Mouse (Mus musculus) intestine, embryonic 15.5 days (tissue): Measurements from ENCODE around the gene Cpa5. TPM values are rescaled to one million over a fixed set of nuclear protein-coding genes. Genes with fewer than 3 reads are reported as not detected.

Experiments used
- ATAC-seq: fragments of 200-750 bp; cut with Nextera tagmentation; 2 replicates; pipeline ENCODE4 v1.8.0; 2017; ENCODE audit warnings: moderate TSS enrichment, moderate library complexity
- H3K27ac ChIP-seq: fragments of 300-500 bp; sonication (generic); 2 replicates; pipeline ENCODE4 v1.5.1; 2015; ENCODE audit warnings: mild to moderate bottlenecking, inconsistent platforms
- H3K27me3 ChIP-seq: fragments of 300-500 bp; sonication (generic); replicated peaks from 2 replicates; pipeline ENCODE4 v1.6.1; 2015; ENCODE audit warnings: inconsistent platforms
- H3K36me3 ChIP-seq: fragments of 300-500 bp; sonication (generic); 2 replicates; pipeline ENCODE4 v1.6.1; 2015; ENCODE audit warnings: inconsistent platforms
- H3K4me1 ChIP-seq: fragments of 300-500 bp; sonication (generic); replicated peaks from 2 replicates; pipeline ENCODE4 v1.6.1; 2015; ENCODE audit warnings: inconsistent platforms
- H3K4me2 ChIP-seq: fragments of 300-500 bp; sonication (generic); replicated peaks from 2 replicates; pipeline ENCODE4 v1.6.1; 2015; ENCODE audit warnings: mild to moderate bottlenecking, inconsistent platforms
- H3K4me3 ChIP-seq: fragments of 300-500 bp; sonication (generic); replicated peaks from 2 replicates; pipeline ENCODE4 v1.5.1; 2015; ENCODE audit warnings: inconsistent platforms
- H3K9ac ChIP-seq: fragments of 300-500 bp; sonication (generic); 2 replicates; pipeline ENCODE4 v1.6.1; 2015; ENCODE audit warnings: inconsistent platforms
- H3K9me3 ChIP-seq: fragments of 300-500 bp; sonication (generic); 2 replicates; pipeline ENCODE4 v1.6.1; 2016; ENCODE audit warnings: inconsistent platforms
- WGBS: fragments of 180-500 bp; shearing (Covaris S2); methylation state at CpG from one replicate; pipeline ENCODE4 v1.1.7; 2015; 5-methylcytosine and 5-hydroxymethylcytosine counted together
- polyA plus RNA-seq: library from polyadenylated mRNA; unstranded; fragments of >200 nt; fragmentation: Nextera tagmentation; extraction: Ambion mirVana; gene quantifications from 2 replicates; pipeline ENCODE4 v1.2.1, GENCODE M21; 2015

Cpa5 gene
- polyA plus RNA-seq, 1 experiment from 2014 or later, result 0.25 TPM

DNA sequence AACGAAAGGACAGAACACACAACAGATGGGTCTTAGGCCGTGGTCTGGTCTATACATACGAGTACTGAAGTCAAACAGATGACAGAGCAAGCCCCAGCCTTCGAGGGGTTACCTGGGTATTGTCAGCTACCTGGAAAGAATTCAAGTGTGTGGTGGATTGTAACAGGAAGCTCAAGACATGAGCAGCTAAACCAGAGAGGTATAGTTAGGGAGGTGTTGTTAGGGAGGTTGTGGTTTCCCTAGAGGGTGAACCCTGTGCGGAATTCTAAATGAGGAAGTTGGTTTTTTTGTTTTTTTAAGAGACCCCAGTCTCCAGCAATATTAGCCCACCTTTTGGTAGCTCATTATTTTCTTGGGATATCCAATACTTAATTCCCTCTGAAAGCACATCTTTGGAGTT is 5.1 kb upstream of the Cpa5 start:
- 72% methylated on average over 5 of the region's 5 CpGs for WGBS
- Histone ChIP-seq H3K4me1 (no peaks in the 10 kb centered on the region), H3K27ac (no peak overlapping the region), H3K4me3 (no peak overlapping the region), H3K4me2 (no peak overlapping the region), H3K27me3 (no peaks in the 10 kb centered on the region), H3K9me3 (no peaks in the 10 kb centered on the region), H3K36me3 (no peaks in the 10 kb centered on the region), H3K9ac (no peak overlapping the region)
- no peak for ATAC-seq

DNA sequence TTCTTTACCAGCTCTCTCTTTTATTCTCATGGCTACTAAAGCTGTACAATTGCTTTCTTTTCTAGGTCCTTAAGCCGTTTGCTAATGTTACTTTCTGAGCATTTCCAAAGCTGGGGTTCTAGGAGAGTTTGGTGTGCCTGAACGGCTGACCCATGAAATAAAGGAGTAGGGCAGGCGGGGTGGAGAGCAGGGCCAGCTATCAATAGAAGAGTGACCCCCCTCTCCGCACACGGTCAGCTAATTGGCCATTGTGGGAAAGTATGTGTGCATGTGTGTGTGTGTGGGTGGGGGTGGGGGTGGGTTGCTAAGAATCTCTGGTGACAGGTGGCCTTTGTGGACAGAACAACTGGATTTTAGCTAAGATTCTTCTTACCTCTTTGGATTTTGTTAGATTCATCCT is 402 bp downstream of the Cpa5 start:
- H3K4me1 ChIP-seq, result peaks cover under 1% of the 10 kb centered on the region; the same call in 1 of the 2 replicates
- no peaks in the 10 kb centered on the region for H3K36me3 ChIP-seq
- H3K4me2 ChIP-seq, result no peak overlapping the region
- H3K9me3 ChIP-seq, result no peaks in the 10 kb centered on the region
- H3K9ac ChIP-seq, result no peak overlapping the region
- no peak for ATAC-seq
- H3K27me3 ChIP-seq, result no peaks in the 10 kb centered on the region
- no peak overlapping the region for H3K27ac ChIP-seq
- H3K4me3 ChIP-seq, result no peak overlapping the region
- WGBS, result 75% methylated on average over 5 of the region's 5 CpGs

DNA sequence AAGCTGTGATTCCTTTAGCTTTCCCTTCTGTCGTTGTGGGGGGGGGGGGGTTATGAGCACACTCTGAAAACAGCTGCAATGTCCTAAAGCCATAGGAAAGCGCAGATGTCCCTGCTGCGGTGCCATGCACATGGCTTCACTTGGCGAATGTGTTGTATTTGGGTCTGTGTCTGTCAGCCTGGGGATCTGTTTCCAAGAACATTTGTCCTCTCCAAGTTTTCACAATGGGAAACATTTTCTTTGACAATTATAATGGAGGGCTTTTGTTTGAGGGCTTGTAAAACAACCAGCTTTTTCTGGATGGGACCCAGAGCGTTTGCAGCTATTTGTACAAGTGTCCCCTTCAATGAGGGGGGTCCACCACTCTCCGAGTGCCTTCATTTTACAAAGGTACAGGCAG is 3.4 kb downstream of the Cpa5 start:
- 91% methylated on average over 6 of the region's 6 CpGs for WGBS
- H3K9ac ChIP-seq, result no peak overlapping the region
- H3K4me1 ChIP-seq, result peaks cover 19% of the 10 kb centered on the region
- no peaks in the 10 kb centered on the region for H3K9me3 ChIP-seq
- H3K4me3 ChIP-seq, result no peak overlapping the region
- H3K36me3 ChIP-seq, result no peaks in the 10 kb centered on the region
- H3K27ac ChIP-seq, result no peak overlapping the region
- ATAC-seq, result no peak
- H3K27me3 ChIP-seq, result no peaks in the 10 kb centered on the region
- H3K4me2 ChIP-seq, result no peak overlapping the region

DNA sequence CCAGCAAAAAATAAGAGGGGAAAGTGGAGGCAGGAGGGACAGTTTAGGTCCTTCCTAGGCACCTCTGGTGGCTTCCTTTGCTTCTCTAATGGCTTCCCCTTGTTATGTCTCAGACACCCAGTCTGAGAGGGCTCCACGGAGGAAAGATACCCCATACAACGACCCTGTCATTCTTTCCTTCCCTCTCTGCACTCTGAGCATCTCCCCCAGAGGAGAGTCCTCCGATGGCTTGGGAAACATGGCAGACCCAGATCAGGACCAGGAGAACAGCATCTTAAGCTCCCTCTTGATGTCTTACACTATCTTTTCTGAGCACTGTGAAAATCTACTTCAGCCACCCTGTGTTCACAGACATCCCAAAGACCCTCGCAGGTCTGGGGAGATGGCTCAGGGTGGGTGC is 4.9 kb downstream of the Cpa5 start:
- ATAC-seq, result no peak
- H3K9ac ChIP-seq, result no peak overlapping the region
- no peak overlapping the region for H3K4me2 ChIP-seq
- 42% methylated on average over 4 of the region's 4 CpGs for WGBS
- H3K4me1 ChIP-seq, result peaks cover 22% of the 10 kb centered on the region
- H3K36me3 ChIP-seq, result no peaks in the 10 kb centered on the region
- H3K27me3 ChIP-seq, result no peaks in the 10 kb centered on the region
- H3K4me3 ChIP-seq, result no peak overlapping the region
- no peak overlapping the region for H3K27ac ChIP-seq
- no peaks in the 10 kb centered on the region for H3K9me3 ChIP-seq

DNA sequence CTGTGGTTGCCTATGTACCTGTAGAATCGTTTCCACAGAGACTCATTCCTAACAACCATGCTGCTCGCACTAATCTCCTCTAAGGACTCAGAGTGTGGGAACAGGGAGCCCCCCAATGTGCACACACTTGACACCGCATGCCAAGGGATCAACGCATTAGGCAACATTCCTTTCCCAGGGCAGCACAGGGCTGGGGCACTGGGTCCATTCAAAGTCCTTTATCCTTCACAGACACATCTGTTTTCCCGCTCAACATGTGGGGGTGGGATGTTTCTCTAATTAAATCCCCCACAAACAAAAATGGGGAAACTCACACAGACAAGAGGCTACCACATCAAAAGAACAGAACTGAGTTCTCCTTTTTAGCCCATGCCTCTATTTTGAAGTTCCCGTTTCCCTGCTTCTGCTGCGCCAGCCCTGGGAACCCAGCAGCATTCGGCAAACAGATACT is 5.7 kb downstream of the Cpa5 start:
- no peak overlapping the region for H3K4me2 ChIP-seq
- ATAC-seq, result no peak
- no peaks in the 10 kb centered on the region for H3K27me3 ChIP-seq
- H3K9me3 ChIP-seq, result no peaks in the 10 kb centered on the region
- H3K27ac ChIP-seq, result no peak overlapping the region
- H3K9ac ChIP-seq, result 0 out of 2 replicates have a peak overlapping the region, but pooled peaks have one; percentile 8
- 22% methylated on average over 8 of the region's 8 CpGs for WGBS
- no peaks in the 10 kb centered on the region for H3K36me3 ChIP-seq
- no peak overlapping the region for H3K4me3 ChIP-seq
- H3K4me1 ChIP-seq, result peaks cover 22% of the 10 kb centered on the region

DNA sequence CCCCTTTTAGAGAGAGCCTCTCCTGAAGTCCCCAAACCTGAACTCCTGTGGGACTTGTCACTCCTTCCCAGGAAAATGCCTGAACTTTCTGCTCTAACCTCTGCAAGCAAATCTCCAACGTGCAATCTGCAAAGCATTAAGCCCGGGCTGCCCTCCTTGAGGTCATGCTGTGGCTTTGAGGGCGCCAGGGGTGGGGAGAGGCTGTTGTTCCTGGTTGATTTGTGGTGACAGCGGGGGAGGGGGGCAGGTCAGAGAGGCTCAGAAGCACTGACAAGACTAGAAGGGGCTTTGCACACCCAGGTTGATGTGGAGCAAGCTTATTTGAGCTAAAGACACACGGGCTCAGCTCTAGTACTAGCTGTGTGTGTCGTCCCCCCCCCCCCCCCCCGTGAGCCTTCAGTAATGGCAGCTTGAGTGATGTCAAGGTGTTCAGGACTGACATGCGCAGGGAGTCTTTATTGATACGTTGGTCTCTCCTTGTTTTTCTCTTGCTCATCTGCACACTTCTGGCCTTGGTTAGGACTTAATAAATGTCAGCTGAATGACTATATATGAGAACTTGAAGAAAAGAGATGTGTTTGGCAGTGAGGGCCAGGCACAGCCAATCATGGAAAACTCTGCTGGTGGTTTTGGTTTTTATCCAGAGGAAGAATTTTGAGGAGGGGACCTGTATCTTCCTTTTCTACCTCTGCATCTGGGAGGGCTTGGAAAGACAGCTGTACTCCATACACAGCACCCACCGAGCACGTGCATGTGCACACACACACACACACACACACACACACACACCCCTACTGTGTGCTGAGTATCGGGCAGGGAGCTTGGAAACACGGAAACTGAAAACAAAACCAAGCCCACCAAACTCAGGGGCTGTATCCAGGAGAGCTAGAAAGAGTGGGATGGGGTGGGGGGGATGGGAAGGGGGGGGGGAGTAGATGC is 6.5 kb downstream of the Cpa5 start:
- no peaks in the 10 kb centered on the region for H3K36me3 ChIP-seq
- H3K9ac ChIP-seq, result 0 out of 2 replicates have a peak overlapping the region, but pooled peaks have one; percentile 8
- H3K4me1 ChIP-seq, result peaks cover 22% of the 10 kb centered on the region
- no peaks in the 10 kb centered on the region for H3K9me3 ChIP-seq
- WGBS, result 20% methylated on average over 13 of the region's 13 CpGs
- peak overlapping the region; percentile 46 for H3K4me2 ChIP-seq
- peak; percentile 48 for ATAC-seq
- H3K27ac ChIP-seq, result no peak overlapping the region
- no peak overlapping the region for H3K4me3 ChIP-seq
- no peaks in the 10 kb centered on the region for H3K27me3 ChIP-seq

DNA sequence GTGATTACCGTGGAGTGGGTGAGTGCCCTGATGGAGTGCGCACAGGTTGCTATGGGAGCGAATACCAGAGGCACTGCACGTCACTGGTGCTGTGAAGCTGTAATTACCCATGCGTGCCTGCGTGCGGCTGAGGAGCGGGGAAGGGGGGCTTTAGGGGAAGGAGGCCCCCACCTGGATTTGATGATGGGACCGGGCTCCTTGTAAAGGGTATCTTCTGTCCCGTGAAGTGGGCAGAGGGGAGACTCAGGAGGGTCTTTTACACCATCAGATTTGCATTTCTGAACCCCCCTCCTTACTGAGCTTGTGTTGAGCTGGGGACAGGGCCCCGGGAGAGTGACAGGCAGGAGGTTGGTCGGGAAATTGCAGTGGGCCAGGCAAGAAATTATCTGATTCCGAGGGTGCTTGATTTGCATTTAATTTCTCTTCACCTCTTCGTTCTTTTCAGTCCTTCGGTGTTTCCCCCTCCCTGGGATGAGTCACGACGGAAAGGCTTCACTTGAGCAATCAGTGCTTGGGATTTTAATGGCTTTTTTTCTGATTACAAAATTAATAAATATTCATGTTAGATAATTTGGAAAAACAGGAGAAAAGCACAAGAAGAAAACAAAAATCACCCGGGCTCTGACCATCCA is 7.3 kb downstream of the Cpa5 start:
- Histone ChIP-seq H3K27ac (no peak overlapping the region), H3K9ac (no peak overlapping the region), H3K9me3 (no peaks in the 10 kb centered on the region), H3K4me1 (peaks cover 22% of the 10 kb centered on the region), H3K4me2 (peak overlapping the region; percentile 46), H3K4me3 (no peak overlapping the region), H3K27me3 (no peaks in the 10 kb centered on the region), H3K36me3 (no peaks in the 10 kb centered on the region)
- 28% methylated on average over 18 of the region's 18 CpGs for WGBS
- ATAC-seq, result peak; percentile 64

DNA sequence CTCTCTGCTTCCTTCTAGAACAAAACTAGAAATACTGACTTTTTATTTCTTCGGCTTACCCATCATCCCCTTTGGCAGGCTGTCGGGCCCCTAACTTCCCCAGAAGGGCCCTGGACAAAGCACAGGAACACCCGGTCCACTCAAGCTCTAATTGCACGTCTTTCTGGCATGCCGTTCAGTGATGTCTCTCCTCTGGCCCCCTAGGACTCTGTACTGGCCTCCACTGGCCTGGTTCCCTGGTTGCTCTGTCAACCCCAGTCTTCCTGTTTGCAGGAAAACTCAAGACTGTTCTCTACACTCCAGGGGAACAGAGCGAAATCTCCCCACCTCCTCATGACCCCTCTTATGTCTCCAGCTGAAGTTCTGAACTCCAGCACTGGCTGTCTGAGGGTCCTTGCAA is 7.9 kb downstream of the Cpa5 start:
- Histone ChIP-seq H3K9me3 (no peaks in the 10 kb centered on the region), H3K27ac (peak overlapping the region; percentile 32; the same call in 1 of the 2 replicates), H3K9ac (no peak overlapping the region), H3K4me1 (peaks cover 22% of the 10 kb centered on the region), H3K36me3 (no peaks in the 10 kb centered on the region), H3K27me3 (no peaks in the 10 kb centered on the region), H3K4me3 (no peak overlapping the region), H3K4me2 (no peak overlapping the region)
- 64% methylated on average over 6 of the region's 6 CpGs for WGBS
- no peak for ATAC-seq

DNA sequence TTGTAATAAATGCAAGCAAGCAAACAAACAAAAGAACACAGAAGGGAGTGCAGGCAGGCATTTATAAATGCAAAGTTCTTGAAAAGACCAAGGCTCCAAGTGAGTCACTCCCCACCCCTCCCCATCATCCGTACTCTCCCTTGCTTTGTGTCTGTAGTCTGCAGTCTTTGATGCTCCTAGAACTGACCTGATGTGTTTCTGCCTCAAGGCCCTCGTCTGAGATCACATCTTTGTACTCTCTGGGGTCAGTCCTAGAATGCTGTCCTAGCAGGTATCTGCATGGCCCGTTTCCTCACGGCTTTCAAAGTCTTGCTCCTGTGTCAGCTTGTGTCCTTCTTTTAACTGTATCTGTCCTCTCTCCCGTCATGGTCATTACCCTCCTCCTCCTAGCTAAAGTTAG is 8.8 kb downstream of the Cpa5 start:
- no peak for ATAC-seq
- no peaks in the 10 kb centered on the region for H3K9me3 ChIP-seq
- H3K4me2 ChIP-seq, result no peak overlapping the region
- peaks cover 22% of the 10 kb centered on the region for H3K4me1 ChIP-seq
- no peak overlapping the region for H3K4me3 ChIP-seq
- no peak overlapping the region for H3K9ac ChIP-seq
- 86% methylated on average over 5 of the region's 5 CpGs for WGBS
- no peaks in the 10 kb centered on the region for H3K27me3 ChIP-seq
- H3K27ac ChIP-seq, result no peak overlapping the region
- H3K36me3 ChIP-seq, result no peaks in the 10 kb centered on the region

DNA sequence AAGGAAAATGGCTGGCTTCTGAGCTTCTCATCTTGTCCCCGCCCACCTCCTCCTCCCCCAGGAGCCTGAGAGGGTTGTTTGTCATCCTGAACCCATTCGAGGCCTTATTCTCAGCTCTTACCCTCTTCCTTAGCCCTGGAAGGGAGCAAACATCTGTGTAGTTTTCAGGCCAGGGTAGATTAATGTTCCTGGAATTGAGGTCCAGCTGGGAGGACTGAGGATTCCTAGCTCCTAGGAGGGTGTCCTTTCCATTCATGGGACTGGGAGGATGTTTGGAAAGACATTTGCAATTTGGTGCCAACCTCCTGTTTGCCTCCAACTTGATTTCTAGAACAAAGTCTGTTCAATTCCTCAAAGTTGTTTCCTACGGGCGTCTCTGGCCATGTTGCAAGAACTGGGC is 9.8 kb downstream of the Cpa5 start:
- no peaks in the 10 kb centered on the region for H3K27me3 ChIP-seq
- no peak for ATAC-seq
- H3K9ac ChIP-seq, result no peak overlapping the region
- no peak overlapping the region for H3K4me3 ChIP-seq
- H3K9me3 ChIP-seq, result no peaks in the 10 kb centered on the region
- no peaks in the 10 kb centered on the region for H3K36me3 ChIP-seq
- 76% methylated on average over 4 of the region's 4 CpGs for WGBS
- no peak overlapping the region for H3K4me2 ChIP-seq
- H3K4me1 ChIP-seq, result peaks cover 22% of the 10 kb centered on the region
- 0 out of 2 replicates have a peak overlapping the region, but pooled peaks have one; percentile 13 for H3K27ac ChIP-seq

DNA sequence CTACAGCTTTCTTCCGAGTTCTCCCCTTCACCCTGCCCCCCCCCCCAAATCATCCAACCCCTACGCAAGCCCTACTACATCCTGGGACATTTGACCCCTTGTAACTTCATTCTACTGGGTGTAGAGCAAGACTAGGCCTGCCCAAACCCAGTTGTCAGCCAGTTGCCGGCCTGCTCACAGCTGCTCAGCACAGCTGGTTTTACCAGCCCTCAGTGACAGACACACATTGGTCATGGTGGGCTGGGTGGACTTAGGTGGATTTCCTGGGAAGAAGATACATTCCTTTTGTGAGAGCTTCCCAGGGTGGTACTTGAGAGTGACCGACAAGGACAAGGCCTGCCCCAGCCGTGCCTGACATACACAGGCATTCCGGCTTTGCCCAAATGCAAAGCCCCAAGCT is 10.2 kb downstream of the Cpa5 start:
- H3K4me3 ChIP-seq, result no peak overlapping the region
- WGBS, result 84% methylated on average over 6 of the region's 6 CpGs
- peaks cover 22% of the 10 kb centered on the region for H3K4me1 ChIP-seq
- no peaks in the 10 kb centered on the region for H3K36me3 ChIP-seq
- H3K27me3 ChIP-seq, result no peaks in the 10 kb centered on the region
- H3K9ac ChIP-seq, result no peak overlapping the region
- ATAC-seq, result no peak
- no peaks in the 10 kb centered on the region for H3K9me3 ChIP-seq
- peak overlapping the region; percentile 48; the same call in 1 of the 2 replicates for H3K27ac ChIP-seq
- no peak overlapping the region for H3K4me2 ChIP-seq

DNA sequence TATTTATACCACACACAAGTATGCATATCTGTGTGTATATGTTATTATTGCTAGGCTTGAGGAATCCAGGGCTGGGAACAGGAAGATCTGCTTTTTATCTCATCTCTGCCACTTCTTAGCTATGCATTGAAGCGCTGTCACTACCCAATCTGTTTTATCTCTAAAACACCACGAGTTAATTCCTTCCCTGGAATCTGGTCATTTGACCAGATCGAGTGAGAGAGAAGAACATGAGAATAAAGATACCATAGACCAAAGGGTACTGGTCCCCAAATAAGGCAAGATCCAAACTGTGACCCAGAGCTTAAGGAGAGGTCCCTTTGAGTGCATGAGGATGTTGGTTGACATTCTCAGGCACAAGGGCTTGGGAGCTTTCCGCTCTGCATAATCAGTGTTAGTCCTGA is 11.2 kb downstream of the Cpa5 start:
- Histone ChIP-seq H3K27me3 (no peaks in the 10 kb centered on the region), H3K4me3 (no peak overlapping the region), H3K9ac (no peak overlapping the region), H3K9me3 (no peaks in the 10 kb centered on the region), H3K36me3 (no peaks in the 10 kb centered on the region), H3K27ac (0 out of 2 replicates have a peak overlapping the region, but pooled peaks have one; percentile 44), H3K4me1 (peaks cover 14% of the 10 kb centered on the region), H3K4me2 (no peak overlapping the region)
- no peak for ATAC-seq
- 32% methylated on average over 4 of the region's 4 CpGs for WGBS
